Mouse (Mus musculus): ENCODE measurements at regions not wholly inside any gene's neighbourhood (a gene's known extent, or its start where the extent isn't known, plus 50 kb on each side); places are given as distances from the start of the nearest gene placed in this dataset.

- ATAC-seq (no peak), DNase-seq (no peak)
- WGBS: 96% methylated on average over 8 of the region's 8 CpGs
- Histone ChIP-seq H3K9ac (no peak overlapping the region), H3K4me3 (ENCODE audit: low read depth, low read length) (no peak overlapping the region), H3K9me3 (ENCODE audit: low read length) (no peaks in the 10 kb centered on the region), H3K4me2 (ENCODE audit: low read depth) (no peak overlapping the region), H3K27me3 (ENCODE audit: insufficient read depth, low read length) (no peaks in the 10 kb centered on the region), H3K36me3 (ENCODE audit: insufficient read depth) (no peaks in the 10 kb centered on the region), H3K4me1 (ENCODE audit: insufficient read depth) (no peaks in the 10 kb centered on the region), H3K27ac (ENCODE audit: low read depth, low read length) (no peak overlapping the region)
- TF ChIP-seq CTCF (IDR thresholded peaks at IDR 0.05; ENCODE audit: low read depth): no peak
Measured at GRCm38 (mm10) chr12:68840815-68841214, 318.2 kb downstream of the Rps29 start.

- no peaks in the 10 kb centered on the region for H3K27me3 ChIP-seq (ENCODE audit: insufficient read depth, low read length)
- DNase-seq (no peak), ATAC-seq (no peak)
- no peak overlapping the region for H3K27ac ChIP-seq (ENCODE audit: low read depth, low read length)
- 93% methylated on average over 2 of the region's 2 CpGs for WGBS
- no peaks in the 10 kb centered on the region for H3K4me1 ChIP-seq (ENCODE audit: insufficient read depth)
- no peak for TF ChIP-seq CTCF (IDR thresholded peaks at IDR 0.05; ENCODE audit: low read depth)
- H3K9ac ChIP-seq: no peak overlapping the region
- H3K9me3 ChIP-seq (ENCODE audit: low read length): no peaks in the 10 kb centered on the region
- no peaks in the 10 kb centered on the region for H3K36me3 ChIP-seq (ENCODE audit: insufficient read depth)
- no peak overlapping the region for H3K4me3 ChIP-seq (ENCODE audit: low read depth, low read length)
- H3K4me2 ChIP-seq (ENCODE audit: low read depth): no peak overlapping the region
Measured at GRCm38 (mm10) chr12:68840156-68840555, 318.8 kb downstream of the Rps29 start.

DNA sequence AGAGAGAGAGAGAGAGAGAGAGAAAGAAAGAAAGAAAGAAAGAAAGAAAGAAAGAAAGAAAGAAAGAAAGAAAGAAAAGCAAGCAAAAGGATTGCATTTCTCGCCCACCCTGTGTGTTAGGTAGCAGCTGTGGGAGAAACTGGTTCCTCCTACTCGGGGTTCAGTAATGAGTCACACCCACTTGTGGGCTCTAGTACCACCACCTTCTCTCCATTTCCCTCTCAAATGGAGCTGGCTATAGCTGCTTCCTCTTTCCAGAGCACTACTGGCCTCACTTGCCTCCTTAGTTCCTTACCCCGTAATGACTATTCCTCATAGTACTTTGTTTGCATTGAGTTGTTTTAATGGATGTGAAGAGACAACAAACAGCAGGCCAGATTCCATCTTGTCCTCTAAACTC, 323.0 kb downstream of the Rps29 start:
- Histone ChIP-seq H3K27me3 (ENCODE audit: insufficient read depth, low read length) (no peaks in the 10 kb centered on the region), H3K27ac (ENCODE audit: low read depth, low read length) (no peak overlapping the region), H3K9me3 (ENCODE audit: low read length) (no peaks in the 10 kb centered on the region), H3K36me3 (ENCODE audit: insufficient read depth) (no peaks in the 10 kb centered on the region), H3K9ac (no peak overlapping the region), H3K4me1 (ENCODE audit: insufficient read depth) (no peaks in the 10 kb centered on the region), H3K4me3 (ENCODE audit: low read depth, low read length) (no peak overlapping the region), H3K4me2 (ENCODE audit: low read depth) (no peak overlapping the region)
- ATAC-seq: no peak
- 85% methylated on average over 3 of the region's 3 CpGs for WGBS
- TF ChIP-seq CTCF (IDR thresholded peaks at IDR 0.05; ENCODE audit: low read depth): no peak
- DNase-seq: no peak

GRCm38 (mm10) chr12:68833914-68834313, 325.1 kb downstream of the Rps29 start:
- no peak for ATAC-seq
- H3K27ac ChIP-seq (ENCODE audit: low read depth, low read length): no peak overlapping the region
- WGBS: 65% methylated on average over 4 of the region's 4 CpGs

GRCm38 (mm10) chr12:68829404-68829803, 329.6 kb downstream of the Rps29 start:
- Histone ChIP-seq H3K4me2 (ENCODE audit: low read depth) (no peak overlapping the region), H3K36me3 (ENCODE audit: insufficient read depth) (no peaks in the 10 kb centered on the region), H3K27ac (ENCODE audit: low read depth, low read length) (no peak overlapping the region), H3K27me3 (ENCODE audit: insufficient read depth, low read length) (no peaks in the 10 kb centered on the region), H3K4me3 (ENCODE audit: low read depth, low read length) (no peak overlapping the region), H3K9ac (no peak overlapping the region), H3K9me3 (ENCODE audit: low read length) (no peaks in the 10 kb centered on the region), H3K4me1 (ENCODE audit: insufficient read depth) (no peaks in the 10 kb centered on the region)
- no peak for DNase-seq
- 84% methylated on average over 3 of the region's 3 CpGs for WGBS
- TF ChIP-seq CTCF (IDR thresholded peaks at IDR 0.05; ENCODE audit: low read depth): no peak
- no peak for ATAC-seq

More at GRCm38 (mm10) chr12:68833914-68834313, 325.1 kb downstream of the Rps29 start:
- Histone ChIP-seq H3K9ac (no peak overlapping the region), H3K4me1 (ENCODE audit: insufficient read depth) (no peaks in the 10 kb centered on the region), H3K4me3 (ENCODE audit: low read depth, low read length) (no peak overlapping the region), H3K27me3 (ENCODE audit: insufficient read depth, low read length) (no peaks in the 10 kb centered on the region), H3K36me3 (ENCODE audit: insufficient read depth) (no peaks in the 10 kb centered on the region), H3K9me3 (ENCODE audit: low read length) (no peaks in the 10 kb centered on the region), H3K4me2 (ENCODE audit: low read depth) (no peak overlapping the region)
- no peak for TF ChIP-seq CTCF (IDR thresholded peaks at IDR 0.05; ENCODE audit: low read depth)
- no peak for DNase-seq

DNA sequence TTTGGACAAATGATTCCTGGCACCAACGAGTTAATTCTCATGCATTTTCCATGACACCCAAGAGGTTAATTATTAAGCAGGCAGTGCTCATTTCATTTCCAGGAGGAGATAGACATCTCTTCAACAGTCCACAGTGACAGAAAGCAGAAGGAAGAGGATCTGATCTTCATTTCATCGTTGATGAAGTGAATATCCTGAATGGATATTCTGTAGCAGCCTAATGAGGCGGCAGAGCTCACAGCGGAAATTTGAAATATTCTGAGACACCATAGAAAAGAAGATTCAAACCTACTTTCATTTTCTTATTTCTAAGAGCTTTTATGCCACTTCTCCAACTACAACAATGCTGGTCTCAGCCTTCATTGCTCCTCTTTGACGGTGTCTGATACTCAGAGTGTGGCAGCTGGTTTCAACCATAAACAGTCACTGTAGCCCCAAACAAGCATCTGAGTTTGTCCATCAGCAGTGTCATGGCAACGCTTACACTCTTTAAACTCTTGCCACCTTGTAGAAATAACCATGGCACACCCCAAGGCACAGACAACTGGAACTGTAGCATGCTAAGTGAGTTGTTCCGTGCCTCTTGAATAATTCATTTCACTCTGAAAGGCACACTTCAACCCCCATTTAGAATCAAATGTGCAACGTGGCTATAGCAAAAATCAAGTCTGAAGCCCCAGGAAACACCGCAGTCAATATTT, 331.3 kb downstream of the Rps29 start:
- no peak for ATAC-seq
- TF ChIP-seq CTCF (IDR thresholded peaks at IDR 0.05; ENCODE audit: low read depth): no peak
- no peak overlapping the region for H3K27ac ChIP-seq (ENCODE audit: low read depth, low read length)

DNA sequence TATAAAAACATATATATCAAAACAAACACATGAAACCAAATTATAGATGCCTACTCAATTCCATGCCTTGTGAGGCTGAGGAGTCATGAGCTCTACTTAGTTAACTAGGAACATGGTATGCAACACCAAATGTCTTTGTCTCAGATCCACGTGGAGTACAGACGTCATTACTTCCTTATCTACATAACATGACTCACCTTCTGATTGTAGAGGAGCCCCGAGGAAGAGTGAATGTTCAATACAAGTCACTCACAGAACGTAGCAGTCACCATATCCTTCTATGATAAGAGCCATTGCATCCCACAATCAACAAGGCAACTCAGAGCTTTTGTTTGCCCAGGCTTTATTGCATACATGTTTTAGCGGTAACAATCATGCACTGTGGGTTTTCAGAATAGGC, 364.6 kb downstream of the Rps29 start:
- no peak overlapping the region for H3K4me3 ChIP-seq (ENCODE audit: low read depth, low read length)
- H3K27ac ChIP-seq (ENCODE audit: low read depth, low read length): no peak overlapping the region
- no peak for TF ChIP-seq CTCF (IDR thresholded peaks at IDR 0.05; ENCODE audit: low read depth)
- ATAC-seq: no peak
- H3K4me2 ChIP-seq (ENCODE audit: low read depth): no peak overlapping the region
- H3K27me3 ChIP-seq (ENCODE audit: insufficient read depth, low read length): no peaks in the 10 kb centered on the region
- WGBS: 87% methylated on average over 5 of the region's 5 CpGs
- no peak overlapping the region for H3K9ac ChIP-seq
- DNase-seq: no peak
- H3K36me3 ChIP-seq (ENCODE audit: insufficient read depth): no peaks in the 10 kb centered on the region
- H3K9me3 ChIP-seq (ENCODE audit: low read length): no peaks in the 10 kb centered on the region
- H3K4me1 ChIP-seq (ENCODE audit: insufficient read depth): no peaks in the 10 kb centered on the region

More for the DNA sequence above, 331.3 kb downstream of the Rps29 start:
- Histone ChIP-seq H3K27me3 (ENCODE audit: insufficient read depth, low read length) (no peaks in the 10 kb centered on the region), H3K4me2 (ENCODE audit: low read depth) (no peak overlapping the region), H3K9ac (no peak overlapping the region), H3K4me1 (ENCODE audit: insufficient read depth) (no peaks in the 10 kb centered on the region), H3K9me3 (ENCODE audit: low read length) (no peaks in the 10 kb centered on the region), H3K36me3 (ENCODE audit: insufficient read depth) (no peaks in the 10 kb centered on the region), H3K4me3 (ENCODE audit: low read depth, low read length) (no peak overlapping the region)
- 54% methylated on average over 9 of the region's 9 CpGs for WGBS
- DNase-seq: no peak

Measured in forebrain, postnatal 0 days (tissue).